Mouse (Mus musculus) spleen, adult 2 months (tissue): ENCODE results near the gene Gnb3.

Experiments used
- CTCF ChIP-seq: fragments of 200-500 bp; IDR thresholded peaks from 2 replicates; pipeline ENCODE4 v1.5.1; 2011; ENCODE audit warnings: mild to moderate bottlenecking, inconsistent platforms; ENCODE audit not compliant: insufficient read depth, insufficient read length, insufficient replicate concordance; ENCODE audit errors: extremely low read depth
- POLR2A ChIP-seq: fragments of 200-500 bp; IDR thresholded peaks from 2 replicates; pipeline ENCODE4 v1.6.1; 2011; ENCODE audit warnings: low read depth, low read length, inconsistent platforms

- no peak for TF ChIP-seq CTCF
- no peak for TF ChIP-seq POLR2A
Measured at GRCm38 (mm10) chr6:124881821-124882220, 41.7 kb upstream of the Gnb3 start.
